Mouse (Mus musculus) heart, postnatal 14 days (tissue): ENCODE measurements at regions not wholly inside any gene's neighbourhood (a gene's known extent, or its start where the extent isn't known, plus 50 kb on each side); places are given as distances from the start of the nearest gene placed in this dataset.

Experiments used
- DNase-seq, 2 experiments: peaks; one replicate each; pipeline ENCODE4 v3.0.0; 2021 to 2022
- intact Hi-C: fragments of 180-260 bp; cut with DNase I; formaldehyde crosslinking; loops from one replicate; pipeline ENCODE4 v1.15.1; 2025

- intact Hi-C loops: no loop called here
- DNase-seq: no peak
These were observed 204.0 kb upstream of the Spdye4c start for GRCm38 (mm10) chr2:128386846-128387621.

GRCm38 (mm10) chr2:128387851-128388471 lies 203.0 kb upstream of the Spdye4c start:
- DNase-seq: no peak
- intact Hi-C loops: no loop called here

GRCm38 (mm10) chr2:128388883-128389470 lies 202.0 kb upstream of the Spdye4c start:
- DNase-seq: peak; percentile 38 to 53
- intact Hi-C loops: no loop called here

DNA sequence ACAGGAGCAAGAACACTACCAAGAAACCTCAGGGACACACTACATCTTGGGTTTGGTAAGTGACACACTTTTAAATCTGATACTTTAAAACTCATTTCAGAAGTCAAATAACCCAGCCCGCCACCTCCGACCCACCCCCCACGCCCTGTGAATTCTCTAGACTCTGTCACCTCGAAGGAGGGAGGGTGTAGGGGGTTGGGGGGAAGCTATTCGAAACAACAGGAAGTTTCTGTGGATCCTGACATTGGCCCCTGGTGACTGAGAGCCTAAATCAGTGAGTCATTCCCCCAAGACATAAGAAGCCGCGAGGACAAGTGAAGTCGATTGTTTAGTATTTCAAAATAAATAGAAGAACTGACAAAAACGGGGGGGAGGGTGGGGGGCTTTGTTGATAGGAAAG lies 198.7 kb upstream of the Spdye4c start:
- intact Hi-C loops: loop anchor here (2.0 to 5.0 kb wide), 2 partner anchors 50 to 146 kb away; no protein-coding TSS in a partner anchor
- no peak for DNase-seq

DNA sequence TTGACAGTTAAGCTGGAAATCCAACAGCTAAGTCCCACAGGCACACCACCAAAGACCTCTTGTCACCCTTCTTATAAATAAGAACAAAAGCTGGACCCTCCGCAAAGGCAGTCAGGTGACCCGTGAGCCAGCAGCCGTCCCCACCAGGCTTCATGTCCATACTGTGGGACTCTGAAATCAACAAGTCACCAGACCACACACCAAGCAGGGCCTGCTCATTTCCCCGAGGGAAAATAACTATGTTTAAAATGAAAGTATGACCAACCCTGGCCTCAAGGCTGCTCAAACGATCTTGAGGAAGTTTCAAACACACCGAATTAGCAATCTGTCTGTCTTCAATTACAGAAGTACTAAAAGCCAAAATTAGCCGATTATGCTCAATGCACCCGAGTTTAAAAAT lies 197.6 kb upstream of the Spdye4c start:
- intact Hi-C loops: loop anchor here (2.0 to 5.0 kb wide), 2 partner anchors 51 to 147 kb away; no protein-coding TSS in a partner anchor

DNA sequence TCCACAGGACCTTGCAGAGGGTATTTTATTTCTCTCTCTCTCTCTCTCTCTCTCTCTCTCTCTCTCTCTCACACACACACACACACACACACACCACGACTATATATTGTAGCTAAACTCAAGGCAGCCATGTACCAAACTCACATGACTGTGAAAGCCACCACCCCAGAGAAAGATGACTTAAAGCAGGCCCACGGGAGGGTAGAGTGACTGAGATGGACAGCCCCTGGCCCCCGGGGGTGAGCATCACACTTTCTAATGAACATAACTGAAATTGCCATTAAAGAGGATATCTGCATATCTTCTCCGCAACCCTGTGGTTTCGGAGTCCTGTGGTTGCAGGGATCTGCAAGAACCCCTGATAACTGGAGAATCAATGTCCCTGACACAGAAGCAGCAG lies 197.1 kb upstream of the Spdye4c start:
- intact Hi-C loops: loop anchor here (2.0 to 5.0 kb wide), 2 partner anchors 52 to 147 kb away; no protein-coding TSS in a partner anchor
- DNase-seq: no peak

More for the DNA sequence above, 197.6 kb upstream of the Spdye4c start:
- DNase-seq: no peak

- intact Hi-C loops: loop anchor here (1.0 to 5.0 kb wide), 5 partner anchors 85 to 507 kb away; no protein-coding TSS in a partner anchor
- no peak for DNase-seq
These were observed 195.6 kb upstream of the Spdye4c start for GRCm38 (mm10) chr2:128395308-128396007.

- intact Hi-C loops: loop anchor here (1.0 to 5.0 kb wide), 5 partner anchors 85 to 507 kb away; no protein-coding TSS in a partner anchor
- peak; percentile 95 to 99 for DNase-seq
These were observed 195.0 kb upstream of the Spdye4c start for GRCm38 (mm10) chr2:128396008-128396346.

DNA sequence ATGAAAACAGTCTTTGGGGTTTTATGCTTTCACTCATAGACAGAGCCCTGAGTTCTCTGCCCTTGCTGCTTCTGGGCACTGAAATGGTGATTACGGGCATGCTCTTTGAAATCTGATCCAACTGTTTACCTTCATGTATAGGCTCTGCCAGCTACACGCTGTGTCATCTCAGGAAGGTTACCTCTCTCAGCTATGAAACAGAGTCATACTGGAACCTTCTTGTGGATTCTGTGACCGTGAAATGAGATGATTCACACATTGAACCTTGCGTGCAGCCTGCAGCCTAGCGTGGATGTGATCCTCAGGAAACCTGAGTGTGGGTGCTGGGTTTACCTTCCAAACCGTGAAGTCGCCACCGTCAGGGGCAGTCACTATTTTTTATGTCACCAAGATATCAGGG lies 189.7 kb upstream of the Spdye4c start:
- intact Hi-C loops: no loop called here

GRCm38 (mm10) chr2:128403143-128403935 lies 187.7 kb upstream of the Spdye4c start:
- intact Hi-C loops: no loop called here

More for the DNA sequence above, 189.7 kb upstream of the Spdye4c start:
- no peak for DNase-seq

DNA sequence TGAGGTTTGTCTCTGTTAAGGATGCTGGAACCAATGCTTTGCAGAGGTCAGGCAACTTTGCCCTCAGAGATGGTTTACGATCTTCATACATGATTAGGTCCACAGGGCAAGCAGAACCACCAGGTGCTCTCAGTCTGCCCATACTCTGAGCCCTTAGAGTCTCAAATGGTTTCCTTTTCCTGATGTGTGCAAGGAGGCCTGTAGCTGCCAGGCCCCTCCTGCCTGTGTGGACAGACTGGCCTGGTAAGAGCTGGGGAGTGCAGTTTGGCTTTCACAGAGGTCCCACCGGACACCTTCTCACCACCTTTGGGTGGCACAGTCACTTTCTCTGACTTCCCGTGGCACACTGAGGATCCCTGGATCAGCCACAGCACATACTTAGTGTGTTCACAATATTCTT lies 186.6 kb upstream of the Spdye4c start:
- intact Hi-C loops: no loop called here
- no peak for DNase-seq

More at GRCm38 (mm10) chr2:128403143-128403935, 187.7 kb upstream of the Spdye4c start:
- no peak for DNase-seq

- intact Hi-C loops: no loop called here
- DNase-seq: no peak
These were observed 183.9 kb upstream of the Spdye4c start for GRCm38 (mm10) chr2:128407076-128407475.

DNA sequence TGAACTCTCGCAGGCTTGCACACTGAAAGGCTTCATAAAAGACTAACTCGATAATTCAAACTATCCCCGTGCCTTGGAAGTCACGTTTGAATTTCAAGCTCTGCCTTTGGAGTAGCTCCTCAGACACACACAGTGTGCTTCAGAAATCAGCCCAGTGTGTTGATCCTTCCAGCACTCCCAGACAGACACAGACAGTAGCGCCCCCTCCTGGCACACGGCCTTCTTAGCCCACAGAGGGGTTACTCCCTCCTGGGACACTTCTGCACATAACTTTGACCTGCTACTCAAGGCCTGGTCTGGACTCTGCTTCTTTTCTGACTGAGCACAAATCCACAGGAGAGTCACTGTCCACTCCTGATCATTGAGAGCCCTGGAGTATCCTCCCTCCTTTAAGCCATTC lies 182.3 kb upstream of the Spdye4c start:
- intact Hi-C loops: no loop called here
- DNase-seq: peak; percentile 70 to 75

DNA sequence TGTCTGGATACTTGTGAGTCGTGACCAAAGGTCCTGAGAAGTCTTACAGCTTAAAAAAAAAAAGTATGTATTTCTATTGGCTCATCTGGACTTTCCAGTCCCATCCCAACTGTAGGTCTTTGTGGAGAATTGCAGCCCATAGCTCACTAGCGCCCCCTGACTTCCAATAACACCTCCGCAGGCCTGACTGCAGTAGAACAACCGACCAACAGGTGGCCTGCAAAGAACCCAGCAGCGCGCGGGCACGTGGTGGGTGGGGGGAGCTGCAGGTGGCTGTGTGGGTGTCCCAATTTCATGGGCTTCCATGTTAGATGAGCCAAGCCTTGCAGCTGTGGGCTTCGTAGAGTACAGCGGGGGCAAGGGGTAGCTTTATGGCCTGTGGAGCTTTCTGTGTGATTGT lies 178.7 kb upstream of the Spdye4c start:
- peak; percentile 53 to 72 for DNase-seq
- intact Hi-C loops: loop anchor here (2.0 kb wide), 1 partner anchor 160 kb away; no protein-coding TSS in a partner anchor

DNA sequence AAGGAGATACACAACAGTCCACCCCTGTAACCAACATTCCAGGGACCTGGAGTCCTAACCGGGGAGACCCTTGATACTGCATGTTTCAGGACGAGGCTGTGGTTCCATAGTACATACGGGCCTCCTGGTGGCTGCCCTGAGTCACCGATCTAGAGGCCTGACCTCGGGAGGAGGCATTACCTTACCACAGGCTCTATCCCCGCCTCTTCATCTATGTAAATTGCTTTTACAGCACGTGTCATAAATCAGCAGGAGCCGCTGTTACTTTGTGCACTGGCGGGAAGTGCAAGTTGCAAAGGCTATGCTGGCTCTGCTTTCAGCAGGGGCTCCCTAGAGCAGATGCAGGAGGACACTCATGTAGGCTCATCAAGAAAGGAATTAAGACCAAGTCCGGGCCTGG lies 178.0 kb upstream of the Spdye4c start:
- DNase-seq: no peak
- intact Hi-C loops: loop anchor here (2.0 kb wide), 1 partner anchor 160 kb away; no protein-coding TSS in a partner anchor

- DNase-seq: no peak
- intact Hi-C loops: no loop called here
These were observed 176.3 kb upstream of the Spdye4c start for GRCm38 (mm10) chr2:128414588-128415240.

- intact Hi-C loops: no loop called here
- no peak for DNase-seq
These were observed 174.6 kb upstream of the Spdye4c start for GRCm38 (mm10) chr2:128416416-128416815.

DNA sequence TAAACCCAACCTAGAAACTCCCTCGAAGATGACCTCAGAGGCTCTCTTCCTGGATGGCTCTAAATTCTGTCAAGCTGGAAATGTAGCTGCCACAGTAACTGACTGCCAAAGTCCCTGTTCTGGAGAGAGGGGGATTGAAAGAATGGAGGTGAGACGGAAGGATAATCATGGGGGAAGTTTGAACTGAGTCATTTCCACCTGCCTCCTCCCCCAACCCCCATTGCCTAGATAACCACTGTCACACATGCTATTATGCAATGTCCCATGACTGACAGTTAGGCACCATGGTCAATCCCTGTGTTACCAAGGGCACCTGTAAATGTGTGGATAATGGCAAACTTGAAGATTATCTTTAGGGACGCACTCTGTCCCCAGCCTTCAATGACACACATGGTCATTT lies 172.0 kb upstream of the Spdye4c start:
- intact Hi-C loops: no loop called here
- no peak for DNase-seq

- intact Hi-C loops: no loop called here
- DNase-seq: no peak
These were observed 170.6 kb upstream of the Spdye4c start for GRCm38 (mm10) chr2:128420406-128420805.
